Mouse (Mus musculus) frontal cortex, postnatal 25 days (tissue): Measurements from ENCODE around the gene Krt25.

Source experiments
- DNase-seq, 2 experiments: peaks; one replicate each; pipeline ENCODE4 v3.0.0; 2022; ENCODE audit warnings: low spot score in 2 of 2

The Krt25 gene

DNA sequence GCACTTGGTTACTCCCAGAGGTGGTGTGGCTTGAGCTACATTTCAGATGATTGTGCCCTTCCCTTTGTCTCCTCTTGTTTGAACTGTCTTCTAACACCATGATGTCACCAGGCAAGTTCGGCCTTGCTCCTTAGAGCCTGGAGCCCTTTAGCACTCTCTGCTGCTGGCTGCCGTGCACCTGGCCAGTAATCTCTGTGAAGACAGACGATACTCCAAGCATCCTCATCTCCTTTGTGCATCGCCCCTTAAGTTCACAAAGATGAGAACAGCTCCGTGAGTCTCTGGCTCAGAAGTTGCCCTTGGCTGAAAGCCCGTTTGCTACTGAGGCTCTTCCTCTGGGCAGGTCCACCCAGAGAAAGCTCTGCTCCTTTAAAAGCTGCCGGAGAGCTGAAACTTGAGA, 46.0 kb downstream of the Krt25 start:
- DNase-seq, result no peak

DNA sequence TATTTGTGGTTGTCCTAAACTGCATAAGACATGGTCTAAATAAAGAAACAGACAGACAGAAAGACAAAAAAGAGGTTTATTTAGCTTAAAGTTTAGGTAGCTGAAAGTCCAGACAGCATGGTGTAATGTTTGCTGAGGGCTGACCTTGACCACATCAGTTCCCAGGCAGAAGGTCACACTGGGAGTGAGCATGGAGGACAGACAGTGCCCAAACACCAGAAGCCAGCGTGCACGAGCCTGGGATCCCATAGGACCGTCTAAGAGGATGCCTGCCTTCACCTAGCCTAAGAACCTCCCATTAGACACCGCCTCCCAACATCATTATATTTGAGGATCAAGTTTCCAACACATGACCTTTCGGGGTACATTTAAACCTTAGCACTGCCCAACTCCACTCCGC, 47.1 kb downstream of the Krt25 start:
- DNase-seq, result no peak

DNA sequence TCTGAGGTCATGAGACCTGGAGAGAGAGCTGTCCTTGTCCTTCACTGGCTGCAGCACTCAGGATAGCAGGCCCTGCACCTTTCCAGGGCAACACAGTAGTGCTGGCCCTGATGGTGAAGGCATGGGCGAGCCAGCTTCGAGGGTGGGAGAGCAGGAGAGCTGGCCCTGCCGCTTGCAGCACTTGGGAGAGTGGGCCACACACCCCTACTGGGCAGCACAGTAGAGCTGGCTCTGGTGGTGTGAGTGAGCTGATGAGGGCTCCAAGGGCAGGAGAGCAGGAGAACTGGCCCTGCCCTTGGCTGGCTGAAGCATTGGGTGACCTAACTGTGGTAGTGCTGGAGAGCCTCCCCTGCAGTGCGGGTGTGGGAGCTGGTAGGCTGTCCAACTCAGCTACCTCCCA, 50.0 kb downstream of the Krt25 start:
- DNase-seq, result no peak

DNA sequence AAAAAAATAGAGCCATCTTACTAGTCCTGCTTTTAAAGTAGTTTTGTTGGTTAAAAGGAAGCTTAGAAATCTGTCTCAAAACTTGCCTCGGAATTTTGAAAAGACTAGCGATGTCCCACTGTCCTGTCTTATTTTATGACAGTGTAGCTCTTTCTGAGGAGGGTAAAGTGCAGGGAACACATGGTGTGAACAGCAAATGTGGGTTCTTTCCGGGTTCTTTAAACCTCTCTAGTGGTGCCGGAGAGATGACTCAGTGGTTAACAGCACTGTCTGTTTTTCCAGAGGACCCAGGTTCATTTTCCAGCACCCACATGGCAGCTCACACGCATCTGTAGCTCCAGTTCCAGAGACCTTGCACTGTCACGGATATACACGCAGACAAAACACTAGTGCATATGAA, 53.6 kb downstream of the Krt25 start:
- no peak for DNase-seq

DNA sequence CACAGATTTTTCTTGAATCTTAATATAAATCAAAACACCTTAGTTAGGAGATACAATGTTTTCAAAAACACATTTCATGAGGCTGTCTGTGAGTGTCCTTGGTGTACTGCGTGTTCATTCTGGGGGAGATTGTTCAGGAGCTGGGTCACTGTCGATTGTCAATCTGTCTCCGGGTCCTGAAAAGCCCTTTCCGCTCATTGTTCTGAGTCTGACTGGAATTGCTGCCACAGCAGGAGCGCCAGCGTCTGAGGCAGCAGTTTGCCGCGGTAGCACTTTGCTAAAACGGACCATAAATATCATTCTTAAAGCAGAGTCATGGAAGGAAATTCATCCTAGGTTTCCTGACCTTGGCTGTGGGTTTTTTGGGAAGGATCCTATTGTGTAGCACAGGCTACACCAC, 57.0 kb downstream of the Krt25 start:
- DNase-seq, result no peak
